Mouse (Mus musculus): Measurements from ENCODE around the gene Cdh13. TPM values are rescaled to one million over a fixed set of nuclear protein-coding genes. Genes with fewer than 3 reads are reported as not detected.

Cdh13 gene
- polyA plus RNA-seq, 1 experiment from 2014 or later: 14.4 TPM

DNA sequence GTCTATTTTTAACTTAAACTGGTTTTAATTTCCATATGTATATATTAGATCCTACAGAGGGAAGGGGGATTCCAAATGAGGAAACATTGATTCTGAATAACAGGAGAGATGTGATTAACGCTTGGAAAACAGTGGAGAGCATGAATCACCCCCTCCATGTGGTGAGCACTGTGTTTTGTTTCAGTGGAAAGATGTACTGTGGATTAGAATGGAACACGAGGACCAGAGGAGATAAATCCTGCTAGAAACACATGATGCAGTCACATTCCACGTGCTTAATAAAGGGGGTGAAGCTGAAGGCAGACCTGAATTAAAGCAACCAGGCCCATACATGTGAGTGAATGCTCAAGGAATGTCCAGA, 235.2 kb downstream of the Cdh13 start:
- Histone ChIP-seq H3K27ac (no peak overlapping the region), H3K4me1 (peaks cover 8% of the 10 kb centered on the region; the same call in 1 of the 2 replicates), H3K9me3 (no peaks in the 10 kb centered on the region), H3K36me3 (no peaks in the 10 kb centered on the region), H3K27me3 (ENCODE audit: insufficient read depth, poor library complexity, severe bottlenecking) (no peaks in the 10 kb centered on the region), H3K4me3 (no peak overlapping the region)
- DNase-seq (ENCODE audit: low spot score): no peak
- 48% methylated on average over 3 of the region's 3 CpGs for WGBS

DNA sequence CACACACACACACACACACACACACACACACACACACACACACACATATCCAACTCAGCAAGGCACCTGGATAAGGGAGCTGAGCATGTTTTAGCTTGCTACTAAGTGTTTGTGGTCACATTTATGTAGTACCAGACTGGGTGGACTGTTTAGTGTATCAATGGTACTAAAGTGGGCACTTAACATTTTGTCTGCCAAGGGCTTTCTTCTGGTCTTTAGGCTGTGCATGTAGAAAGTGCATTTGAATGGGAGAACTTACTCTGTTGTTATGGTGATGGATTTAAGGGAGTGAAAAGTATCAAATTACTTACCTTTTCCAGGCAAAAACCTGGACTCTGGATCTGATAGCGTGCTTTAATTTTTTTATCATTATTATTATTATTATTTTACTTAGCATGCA, 240.4 kb downstream of the Cdh13 start:
- WGBS: 85% methylated on average over 1 of the region's 1 CpGs
- DNase-seq (ENCODE audit: low spot score): no peak
- Histone ChIP-seq H3K36me3 (no peaks in the 10 kb centered on the region), H3K27me3 (ENCODE audit: insufficient read depth, poor library complexity, severe bottlenecking) (no peaks in the 10 kb centered on the region), H3K27ac (no peak overlapping the region), H3K9me3 (no peaks in the 10 kb centered on the region), H3K4me1 (peaks cover 5% of the 10 kb centered on the region; the same call in 1 of the 2 replicates), H3K4me3 (no peak overlapping the region)

DNA sequence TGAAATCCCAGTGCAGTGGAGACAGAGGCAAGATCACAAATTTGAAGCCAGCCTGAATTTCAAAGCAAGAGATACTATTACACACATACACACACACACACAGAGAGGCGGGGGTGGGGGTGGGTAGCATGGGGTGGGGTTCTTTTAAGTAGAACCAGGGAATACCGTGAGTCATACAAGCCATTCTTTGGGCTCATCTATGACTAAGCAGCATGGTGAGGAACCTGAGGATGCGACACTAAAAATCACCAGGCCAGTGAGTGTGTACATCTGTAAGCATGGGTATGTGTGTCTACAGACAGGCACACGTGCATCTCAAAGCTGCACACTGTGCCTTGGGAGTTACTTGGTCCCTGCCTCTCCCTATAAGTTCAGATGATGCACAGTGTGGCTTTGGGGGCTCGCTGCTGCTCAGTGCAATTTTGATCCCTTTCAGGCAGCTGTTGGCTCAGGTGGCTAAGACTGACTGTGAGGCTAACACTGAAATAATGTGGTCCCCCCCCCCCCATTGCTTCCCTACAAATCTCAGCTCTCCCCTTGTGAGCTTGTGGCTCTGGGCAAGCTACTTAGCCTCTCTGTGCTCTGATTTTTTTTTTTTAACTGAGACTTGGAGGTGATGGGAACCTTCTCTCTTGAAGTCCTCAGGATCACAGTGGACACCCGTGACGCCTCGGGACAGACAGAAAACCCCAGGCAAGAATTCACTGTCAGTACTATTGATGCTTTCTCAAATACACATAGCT, 255.5 kb downstream of the Cdh13 start:
- Histone ChIP-seq H3K9me3 (no peaks in the 10 kb centered on the region), H3K4me1 (no peaks in the 10 kb centered on the region), H3K36me3 (no peaks in the 10 kb centered on the region), H3K27ac (no peak overlapping the region), H3K4me3 (no peak overlapping the region), H3K27me3 (ENCODE audit: insufficient read depth, poor library complexity, severe bottlenecking) (no peaks in the 10 kb centered on the region; the same call in 1 of the 2 replicates)
- DNase-seq (ENCODE audit: low spot score): no peak
- 82% methylated on average over 8 of the region's 8 CpGs for WGBS

DNA sequence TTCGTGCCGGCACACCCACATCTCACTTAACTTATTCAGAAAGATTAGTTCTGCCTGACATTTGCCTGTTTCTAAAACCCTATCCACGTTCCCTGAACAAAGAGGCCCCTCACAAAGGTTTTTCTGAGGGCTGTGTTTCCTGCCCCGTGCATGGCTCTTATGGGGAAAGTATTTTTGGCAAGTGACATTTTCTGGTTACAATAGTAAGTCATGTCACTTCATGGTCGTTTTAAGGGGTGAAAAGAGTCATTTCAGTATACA, 256.0 kb downstream of the Cdh13 start:
- Histone ChIP-seq H3K4me3 (no peak overlapping the region), H3K4me1 (no peaks in the 10 kb centered on the region), H3K9me3 (no peaks in the 10 kb centered on the region), H3K27me3 (ENCODE audit: insufficient read depth, poor library complexity, severe bottlenecking) (no peaks in the 10 kb centered on the region; the same call in 1 of the 2 replicates), H3K36me3 (no peaks in the 10 kb centered on the region), H3K27ac (no peak overlapping the region)
- DNase-seq (ENCODE audit: low spot score): no peak
- 50% methylated on average over 5 of the region's 5 CpGs for WGBS

DNA sequence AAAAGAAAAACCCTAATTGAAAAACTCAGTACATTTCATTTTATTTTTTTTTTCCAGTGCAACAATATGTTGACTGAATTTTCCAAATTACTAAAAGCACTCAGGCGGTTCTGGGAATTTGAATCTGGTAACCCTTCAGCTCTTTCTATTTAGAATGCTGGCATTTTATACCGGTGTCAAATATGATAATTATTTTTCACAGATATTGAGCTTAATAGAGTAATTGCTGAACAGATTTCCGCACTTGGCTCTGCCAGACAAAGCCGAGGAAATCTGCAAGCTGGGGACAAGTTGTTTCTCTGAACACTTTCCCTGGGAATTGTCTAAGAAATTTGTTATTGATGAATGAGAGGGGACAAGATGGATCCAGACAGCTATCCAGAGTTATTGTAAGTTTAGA, 256.4 kb downstream of the Cdh13 start:
- Histone ChIP-seq H3K27ac (no peak overlapping the region), H3K9me3 (no peaks in the 10 kb centered on the region), H3K27me3 (ENCODE audit: insufficient read depth, poor library complexity, severe bottlenecking) (no peaks in the 10 kb centered on the region; the same call in 1 of the 2 replicates), H3K4me3 (no peak overlapping the region), H3K36me3 (no peaks in the 10 kb centered on the region), H3K4me1 (no peaks in the 10 kb centered on the region)
- no peak for DNase-seq (ENCODE audit: low spot score)
- WGBS: 87% methylated on average over 4 of the region's 4 CpGs

DNA sequence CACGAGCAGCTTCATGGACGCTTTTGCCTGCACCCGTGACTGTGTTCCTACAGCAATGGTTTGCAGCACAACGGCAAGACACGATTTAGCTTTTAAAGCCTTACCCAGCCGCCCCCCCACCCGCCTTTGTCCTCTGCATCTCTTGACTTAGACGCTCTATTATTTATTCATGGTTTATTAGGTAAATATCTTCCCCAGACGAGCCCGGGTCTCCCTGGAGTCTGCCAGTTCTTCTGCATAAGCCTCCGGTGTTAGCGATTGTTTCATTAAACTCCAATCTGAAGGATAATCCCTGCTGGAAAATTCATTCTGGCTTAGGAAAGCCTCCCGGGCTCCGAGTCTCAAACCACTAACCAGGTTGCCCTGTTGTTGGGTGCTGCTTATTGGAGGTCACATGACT, 268.9 kb downstream of the Cdh13 start:
- no peak overlapping the region for H3K27ac ChIP-seq
- DNase-seq (ENCODE audit: low spot score): no peak
- H3K27me3 ChIP-seq (ENCODE audit: insufficient read depth, poor library complexity, severe bottlenecking): no peaks in the 10 kb centered on the region
- H3K4me1 ChIP-seq: no peaks in the 10 kb centered on the region
- no peak overlapping the region for H3K4me3 ChIP-seq
- H3K36me3 ChIP-seq: no peaks in the 10 kb centered on the region
- no peaks in the 10 kb centered on the region for H3K9me3 ChIP-seq
- 91% methylated on average over 14 of the region's 14 CpGs for WGBS

DNA sequence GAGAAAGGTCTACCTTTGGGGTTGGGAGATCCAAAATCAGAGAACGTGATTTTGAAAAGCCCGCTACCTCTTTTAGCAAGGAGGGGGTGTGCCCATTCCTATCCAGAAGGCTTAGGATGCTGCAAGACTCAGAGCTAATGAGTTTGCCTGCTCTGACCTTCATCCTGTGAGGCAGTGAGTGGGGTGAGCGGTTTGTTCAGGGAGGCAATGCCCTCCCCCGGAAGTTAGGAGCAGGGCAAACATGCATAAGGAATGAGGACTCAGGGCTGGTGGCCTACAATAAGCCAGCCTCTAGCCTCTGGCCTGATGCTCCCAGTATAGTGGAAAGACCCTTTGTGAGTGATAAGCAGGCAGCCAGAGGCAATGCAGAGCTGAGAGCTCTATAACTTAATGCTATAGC, 269.3 kb downstream of the Cdh13 start:
- no peaks in the 10 kb centered on the region for H3K36me3 ChIP-seq
- 74% methylated on average over 4 of the region's 4 CpGs for WGBS
- no peak overlapping the region for H3K4me3 ChIP-seq
- no peaks in the 10 kb centered on the region for H3K9me3 ChIP-seq
- H3K4me1 ChIP-seq: no peaks in the 10 kb centered on the region
- no peak overlapping the region for H3K27ac ChIP-seq
- H3K27me3 ChIP-seq (ENCODE audit: insufficient read depth, poor library complexity, severe bottlenecking): no peaks in the 10 kb centered on the region
- DNase-seq (ENCODE audit: low spot score): no peak

DNA sequence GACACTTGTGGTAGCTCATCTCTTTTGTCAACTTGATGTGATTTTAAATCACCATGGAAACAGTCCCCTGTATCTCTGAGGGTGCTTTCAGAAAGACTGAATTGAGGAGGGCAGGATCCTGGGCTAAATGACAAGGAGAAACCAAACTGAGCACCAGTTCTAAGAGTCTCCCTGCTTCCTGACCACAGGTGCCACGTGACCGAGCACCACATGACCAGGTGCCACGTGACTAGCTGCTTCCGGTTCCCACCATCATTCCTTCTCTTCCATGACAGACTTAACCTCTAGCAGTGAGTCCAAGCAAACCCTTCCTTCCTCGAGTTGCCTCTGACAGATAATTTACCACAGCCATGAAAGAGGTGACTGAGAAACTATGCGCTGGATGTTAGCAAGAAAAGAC, 280.5 kb downstream of the Cdh13 start:
- H3K4me3 ChIP-seq: no peak overlapping the region
- no peak for DNase-seq (ENCODE audit: low spot score)
- no peaks in the 10 kb centered on the region for H3K36me3 ChIP-seq
- H3K27me3 ChIP-seq (ENCODE audit: insufficient read depth, poor library complexity, severe bottlenecking): no peaks in the 10 kb centered on the region
- WGBS: 82% methylated on average over 6 of the region's 6 CpGs
- no peaks in the 10 kb centered on the region for H3K9me3 ChIP-seq
- H3K4me1 ChIP-seq: no peaks in the 10 kb centered on the region
- no peak overlapping the region for H3K27ac ChIP-seq

DNA sequence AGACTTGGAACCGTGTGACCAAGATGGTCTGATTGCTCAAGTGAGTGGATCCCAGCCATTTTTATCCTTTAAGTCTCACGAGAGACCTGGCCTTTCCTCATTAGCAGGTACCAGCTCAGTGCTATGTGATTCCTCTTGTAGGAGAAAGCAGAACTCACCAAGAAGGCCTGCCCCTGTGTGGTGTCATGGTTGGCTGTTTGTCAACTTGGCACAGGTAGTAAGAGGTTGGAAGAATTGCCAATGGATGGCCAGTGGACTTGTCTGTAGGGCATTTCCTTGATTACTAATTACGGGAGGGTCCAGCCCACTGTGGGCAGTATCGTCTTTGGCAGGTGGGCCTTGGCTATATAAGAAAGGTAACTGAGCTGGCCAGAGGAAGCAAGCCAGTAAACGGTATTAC, 281.7 kb downstream of the Cdh13 start:
- DNase-seq (ENCODE audit: low spot score): no peak
- no peaks in the 10 kb centered on the region for H3K4me1 ChIP-seq
- no peaks in the 10 kb centered on the region for H3K36me3 ChIP-seq
- no peaks in the 10 kb centered on the region for H3K27me3 ChIP-seq (ENCODE audit: insufficient read depth, poor library complexity, severe bottlenecking)
- WGBS: 87% methylated on average over 5 of the region's 5 CpGs
- H3K9me3 ChIP-seq: no peaks in the 10 kb centered on the region
- H3K27ac ChIP-seq: no peak overlapping the region
- no peak overlapping the region for H3K4me3 ChIP-seq

DNA sequence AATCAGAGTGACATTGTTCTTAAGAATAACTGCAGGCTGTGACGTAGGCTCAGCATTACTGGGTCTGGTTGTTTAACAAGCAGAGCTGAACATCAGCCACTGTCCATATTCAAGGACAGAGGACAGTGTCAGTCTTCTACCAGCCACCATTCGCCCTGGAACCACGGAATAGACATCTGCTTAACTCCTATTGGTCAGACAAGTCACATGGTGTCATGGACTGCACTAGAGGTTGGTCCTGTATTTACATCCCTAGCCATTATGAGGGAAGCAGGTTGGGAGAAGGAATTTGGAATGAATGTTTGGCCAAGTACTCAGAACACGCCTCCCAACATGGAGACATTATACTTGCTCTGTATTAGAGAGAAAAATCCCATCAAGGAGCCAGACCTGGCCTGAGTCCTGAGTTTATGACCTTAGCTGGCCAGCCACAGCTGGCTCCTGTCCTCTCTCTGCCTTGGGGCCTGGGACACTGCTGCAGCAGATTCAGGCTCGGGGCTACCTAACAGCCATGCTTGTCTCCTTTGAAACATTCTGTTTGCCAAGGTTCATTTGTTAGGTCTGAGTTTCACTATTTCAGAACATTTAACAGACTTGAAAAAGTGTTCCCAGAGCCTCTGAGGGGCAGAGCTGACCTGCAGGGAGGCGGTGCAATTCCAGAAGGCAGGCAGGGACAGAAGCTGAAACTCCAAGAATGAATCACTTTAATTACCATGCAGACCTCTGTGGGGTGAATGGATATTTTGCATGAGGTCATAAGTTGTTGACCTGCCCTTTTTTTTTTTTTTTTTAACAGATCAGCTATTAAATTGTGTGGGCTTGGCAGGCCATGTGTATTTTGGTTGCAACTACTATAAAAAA, 282.6 kb downstream of the Cdh13 start:
- no peak for DNase-seq (ENCODE audit: low spot score)
- Histone ChIP-seq H3K27me3 (ENCODE audit: insufficient read depth, poor library complexity, severe bottlenecking) (no peaks in the 10 kb centered on the region), H3K9me3 (no peaks in the 10 kb centered on the region), H3K4me1 (no peaks in the 10 kb centered on the region), H3K36me3 (no peaks in the 10 kb centered on the region), H3K27ac (no peak overlapping the region), H3K4me3 (no peak overlapping the region)
- WGBS: 77% methylated on average over 6 of the region's 6 CpGs

DNA sequence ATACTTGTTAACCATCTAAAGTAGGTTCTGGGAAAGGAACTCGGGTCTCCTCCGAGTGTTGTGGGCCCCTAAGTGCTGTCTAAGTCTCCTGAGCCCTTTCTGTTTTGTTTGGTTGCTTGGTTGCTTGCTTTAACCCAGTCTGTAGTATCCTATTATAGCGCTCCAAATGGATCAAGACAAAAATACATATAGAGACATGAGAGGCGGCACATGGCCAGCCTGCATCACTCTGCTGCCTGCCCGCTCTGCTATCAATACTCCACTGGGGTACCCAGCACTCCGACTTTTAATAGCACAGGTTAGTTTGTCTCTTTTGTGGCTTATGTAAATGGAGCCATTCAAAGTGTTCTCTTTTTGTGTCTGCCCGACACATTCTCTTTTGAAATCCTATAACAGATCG, 285.8 kb downstream of the Cdh13 start:
- Histone ChIP-seq H3K4me3 (no peak overlapping the region), H3K9me3 (no peaks in the 10 kb centered on the region), H3K36me3 (no peaks in the 10 kb centered on the region), H3K27ac (no peak overlapping the region), H3K27me3 (ENCODE audit: insufficient read depth, poor library complexity, severe bottlenecking) (no peaks in the 10 kb centered on the region), H3K4me1 (no peaks in the 10 kb centered on the region)
- no peak for DNase-seq (ENCODE audit: low spot score)
- WGBS: 80% methylated on average over 8 of the region's 8 CpGs

DNA sequence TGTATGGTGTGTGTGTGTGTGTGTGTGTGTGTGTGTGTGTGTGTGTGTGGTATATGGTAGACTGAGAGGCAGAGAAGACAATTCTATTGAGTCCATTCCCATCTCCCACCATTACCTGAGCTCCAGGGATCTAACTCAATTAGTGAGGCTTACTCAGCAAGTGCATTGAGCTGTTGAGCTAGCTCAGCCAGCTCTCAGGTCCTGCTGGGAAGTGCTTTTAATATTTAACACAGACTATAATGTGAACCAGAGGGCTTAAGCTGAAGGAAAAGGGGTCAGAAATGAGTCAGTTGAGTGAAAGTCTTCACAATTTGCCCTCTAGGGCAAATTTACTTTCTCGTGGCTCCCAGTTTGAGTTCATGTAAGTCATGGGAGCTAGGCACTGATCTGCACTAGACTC, 297.7 kb downstream of the Cdh13 start:
- 0 out of 2 replicates have a peak, but pooled peaks cover 2% of the 10 kb centered on the region for H3K9me3 ChIP-seq
- no peak overlapping the region for H3K4me3 ChIP-seq
- 72% methylated on average over 1 of the region's 1 CpGs for WGBS
- H3K36me3 ChIP-seq: no peaks in the 10 kb centered on the region
- H3K27ac ChIP-seq: no peak overlapping the region
- H3K4me1 ChIP-seq: no peaks in the 10 kb centered on the region
- DNase-seq (ENCODE audit: low spot score): no peak
- H3K27me3 ChIP-seq (ENCODE audit: insufficient read depth, poor library complexity, severe bottlenecking): no peaks in the 10 kb centered on the region

DNA sequence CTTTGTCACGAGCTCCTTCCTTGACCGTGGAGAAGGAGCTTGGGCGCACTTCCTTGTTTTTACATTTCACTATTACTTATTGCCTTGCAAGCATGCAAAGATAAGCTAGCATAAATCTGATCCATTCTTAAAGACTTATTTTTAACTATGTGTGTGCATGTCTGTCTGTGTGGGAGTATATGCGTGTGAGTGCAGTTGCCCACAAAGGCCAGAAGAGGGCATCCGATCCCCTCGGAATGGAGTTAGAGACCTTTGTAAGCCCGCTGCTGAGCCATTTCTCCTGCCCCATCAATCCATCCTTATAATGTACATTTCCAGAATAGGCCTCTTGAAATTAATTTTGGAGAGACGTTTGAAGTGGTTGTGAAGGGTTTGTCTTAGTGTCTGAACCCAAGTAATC, 298.7 kb downstream of the Cdh13 start:
- DNase-seq (ENCODE audit: low spot score): no peak
- Histone ChIP-seq H3K27me3 (ENCODE audit: insufficient read depth, poor library complexity, severe bottlenecking) (no peaks in the 10 kb centered on the region), H3K27ac (no peak overlapping the region), H3K4me3 (no peak overlapping the region), H3K36me3 (no peaks in the 10 kb centered on the region), H3K4me1 (peaks cover 3% of the 10 kb centered on the region; the same call in 1 of the 2 replicates), H3K9me3 (0 out of 2 replicates have a peak, but pooled peaks cover 2% of the 10 kb centered on the region)
- 94% methylated on average over 8 of the region's 8 CpGs for WGBS
